Mouse (Mus musculus) heart, adult 2 months (tissue): ENCODE results near the gene Pipox.

Experiments
- CTCF ChIP-seq: fragments of 200-600 bp; IDR thresholded peaks from 2 replicates; pipeline ENCODE4 v1.8.1; 2022; ENCODE audit warnings: antibody characterized with exemption, mild to moderate bottlenecking, moderate library complexity
- EP300 ChIP-seq: fragments of 200-500 bp; IDR thresholded peaks from 2 replicates; pipeline ENCODE4 v1.6.1; 2011; ENCODE audit warnings: low read depth, low read length, control low read depth; ENCODE audit not compliant: insufficient read depth
- POLR2A ChIP-seq: fragments of 200-500 bp; IDR thresholded peaks from 2 replicates; pipeline ENCODE4 v1.6.1; 2011; ENCODE audit warnings: mild to moderate bottlenecking, low read depth, low read length, control low read depth; ENCODE audit not compliant: insufficient read depth

GRCm38 (mm10) chr11:77908468-77908867, 14.6 kb upstream of the Pipox start:
- TF ChIP-seq POLR2A, result no peak
- TF ChIP-seq CTCF, result no peak
- TF ChIP-seq EP300, result no peak
